In the genomic region with DNA sequence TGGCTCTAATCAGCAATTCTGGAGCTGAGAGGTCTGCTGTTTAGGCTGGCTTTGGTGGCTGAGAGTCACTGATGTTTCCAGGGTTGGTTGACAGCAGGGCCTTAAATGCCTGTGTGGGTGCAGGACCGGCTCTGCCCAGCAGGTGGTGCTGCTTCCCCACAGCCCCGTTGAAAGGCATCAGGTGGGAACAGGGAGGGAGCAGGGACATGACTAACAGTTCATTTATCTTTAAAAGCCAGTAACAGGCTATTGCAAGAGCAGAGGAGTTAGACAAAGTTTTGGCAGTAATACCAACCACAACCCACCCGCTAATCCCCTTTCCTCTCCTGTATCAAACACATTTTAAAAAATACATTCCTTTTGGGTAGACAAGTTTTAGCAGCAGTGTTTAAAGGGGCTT, we compare ENCODE assay signal across 7 mouse cellular contexts. TPM values are rescaled to one million over a fixed set of nuclear protein-coding genes. Genes with fewer than 3 reads are reported as not detected.
DNase-seq lines count a peak whose midpoint lies in the region; ATAC-seq lines count a peak whose summit lies in the region.

No protein-coding gene starts in this region.

- H3K27ac ChIP-seq in intestine, embryonic 16.5 days (ENCODE audit: low read length) = no peak overlapping the region
- no peak overlapping the region for H3K27ac ChIP-seq in midbrain, embryonic 13.5 days

- H3K27me3 ChIP-seq in intestine, embryonic 16.5 days (replicated peaks; ENCODE audit: control insufficient read depth, insufficient read depth, low read length) = no peaks in the 10 kb centered on the region
- H3K27me3 ChIP-seq in midbrain, embryonic 13.5 days = no peaks in the 10 kb centered on the region

- WGBS in intestine, embryonic 16.5 days = 23% methylated on average over 3 of the region's 3 CpGs
- WGBS in midbrain, embryonic 13.5 days = 33% methylated on average over 3 of the region's 3 CpGs

- no peak overlapping the region for H3K9ac ChIP-seq in intestine, embryonic 16.5 days (ENCODE audit: low read depth, low read length)
- no peak overlapping the region for H3K9ac ChIP-seq in midbrain, embryonic 13.5 days (replicated peaks)

- peak; percentile 90 to 91 for DNase-seq in cerebellum, postnatal 25 days
- DNase-seq in gastrocnemius, adult 18-20 months (ENCODE audit: low spot score) = peak; percentile 77
- peak; percentile 80 to 82 for DNase-seq in left cerebral cortex, postnatal 36 days (ENCODE audit: low spot score in 2 of 2)
- peak; percentile 52 for DNase-seq in skeletal muscle tissue, adult 2 months (ENCODE audit: low read depth, low spot score)

- H3K4me2 ChIP-seq in intestine, embryonic 16.5 days (ENCODE audit: low read depth, low read length) = no peak overlapping the region
- H3K4me2 ChIP-seq in midbrain, embryonic 13.5 days (replicated peaks) = no peak overlapping the region

- no peaks in the 10 kb centered on the region for H3K9me3 ChIP-seq in intestine, embryonic 16.5 days (ENCODE audit: control insufficient read depth, low read length)
- H3K9me3 ChIP-seq in midbrain, embryonic 13.5 days = no peaks in the 10 kb centered on the region

- intact Hi-C loops in left cerebral cortex, postnatal 36 days (cut with DNase I) = loop anchor here (5.0 kb wide), 2 partner anchors 227 to 252 kb away; no protein-coding TSS in a partner anchor

- no peak overlapping the region for H3K4me3 ChIP-seq in intestine, embryonic 16.5 days (ENCODE audit: low read length)
- no peak overlapping the region for H3K4me3 ChIP-seq in midbrain, embryonic 13.5 days (replicated peaks)

- ATAC-seq in activated CD4-positive, CD25-positive, alpha-beta regulatory T cell, adult 4 months = peak; percentile 72
- peak; percentile 72 for ATAC-seq in intestine, embryonic 16.5 days
- peak; percentile 59; the same call in 1 of the 2 replicates for ATAC-seq in midbrain, embryonic 13.5 days

- peaks cover 2% of the 10 kb centered on the region; the same call in 1 of the 2 replicates for H3K36me3 ChIP-seq in intestine, embryonic 16.5 days (ENCODE audit: control insufficient read depth, insufficient read depth, low read length)
- H3K36me3 ChIP-seq in midbrain, embryonic 13.5 days = peaks cover 33% of the 10 kb centered on the region

- H3K4me1 ChIP-seq in intestine, embryonic 16.5 days (ENCODE audit: control insufficient read depth, insufficient read depth, low read length) = no peaks in the 10 kb centered on the region
- H3K4me1 ChIP-seq in midbrain, embryonic 13.5 days (replicated peaks) = peaks cover 10% of the 10 kb centered on the region; the same call in 1 of the 2 replicates

RNA-seq across cellular contexts. Expression of gene Enoph1, which starts 30.5 kb away (rescaled TPM):
- polyA plus RNA-seq in activated CD4-positive, CD25-positive, alpha-beta regulatory T cell, adult 4 months (2017; shearing (Covaris generic)) = 10 to 100 TPM; 31.5 to 33.1 TPM
- total RNA-seq in gastrocnemius, adult 18-20 months (2021) = 1 to 10 TPM; 6.4 to 8.0 TPM
- 49.2 and 53.7 TPM in 2 replicates for polyA plus RNA-seq in intestine, embryonic 16.5 days (2015; fragmentation: Nextera tagmentation; extraction: Ambion mirVana)
- 10 to 100 TPM; 51.6 to 54.5 TPM for total RNA-seq in left cerebral cortex, postnatal 36 days (2021)
- 39.4 and 40.5 TPM in 2 replicates for polyA plus RNA-seq in midbrain, embryonic 13.5 days (2015; fragmentation: Nextera tagmentation; extraction: Ambion mirVana)

RNA-seq across cellular contexts. Expression of gene Hnrnpdl, which starts 30.8 kb away (rescaled TPM):
- polyA plus RNA-seq in activated CD4-positive, CD25-positive, alpha-beta regulatory T cell, adult 4 months (2017; shearing (Covaris generic)) = 100 to 1,000 TPM; 105 to 110 TPM
- 10 to 100 TPM; 67.4 to 67.7 TPM for total RNA-seq in gastrocnemius, adult 18-20 months (2021)
- polyA plus RNA-seq in intestine, embryonic 16.5 days (2015; fragmentation: Nextera tagmentation; extraction: Ambion mirVana) = 90.9 and 102 TPM in 2 replicates
- total RNA-seq in left cerebral cortex, postnatal 36 days (2021) = 100 to 1,000 TPM; 158 to 173 TPM
- 270 and 276 TPM in 2 replicates for polyA plus RNA-seq in midbrain, embryonic 13.5 days (2015; fragmentation: Nextera tagmentation; extraction: Ambion mirVana)
